16 mouse cellular contexts compared by ENCODE assay signal in genomic region chr2:66101686-66102304, GRCm38 (mm10).
"Had no signal": no experiment of that assay in that cellular context is flagged by ENCODE, and none has a peak within 500 bp of the region (broad histone marks: within the 10 kb centered on the region; RNA-seq: fewer than 3 reads in every experiment).

No protein-coding gene starts in this region.

- H3K4me2 ChIP-seq: neural tube, embryonic 13.5 days; neural tube, embryonic 15.5 days; stomach, embryonic 15.5 days had no signal

- H3K4me3 ChIP-seq: neural tube, embryonic 13.5 days; neural tube, embryonic 15.5 days; stomach, embryonic 15.5 days had no signal

- H3K27ac ChIP-seq: neural tube, embryonic 13.5 days; neural tube, embryonic 15.5 days; stomach, embryonic 15.5 days; stomach, postnatal 0 days had no signal

- H3K9ac ChIP-seq: neural tube, embryonic 13.5 days; neural tube, embryonic 15.5 days; stomach, embryonic 15.5 days had no signal

- H3K27me3 ChIP-seq: neural tube, embryonic 13.5 days; neural tube, embryonic 15.5 days; stomach, embryonic 15.5 days had no signal

- DNase-seq: retina, postnatal 1 day; right cerebral cortex, adult 18-20 months; right cerebral cortex, postnatal 14 days; right cerebral cortex, postnatal 25 days; right cerebral cortex, postnatal 4 days; spleen, adult 18-20 months; thymus, adult 18-20 months; thymus, adult 2 months; thymus, postnatal 14 days; thymus, postnatal 25 days; thymus, postnatal 36 days; thymus, postnatal 4 days had no signal

- H3K9me3 ChIP-seq: neural tube, embryonic 13.5 days; neural tube, embryonic 15.5 days; stomach, embryonic 15.5 days had no signal

- H3K36me3 ChIP-seq: neural tube, embryonic 13.5 days; neural tube, embryonic 15.5 days; stomach, embryonic 15.5 days had no signal

- H3K4me1 ChIP-seq: neural tube, embryonic 15.5 days; stomach, embryonic 15.5 days had no signal
